Mouse (Mus musculus) thymus, adult 2 months (tissue): Measurements from ENCODE around the gene Gm17545. TPM values are rescaled to one million over a fixed set of nuclear protein-coding genes. Genes with fewer than 3 reads are reported as not detected.

Experiments used
- DNase-seq: peaks from one replicate; pipeline ENCODE4 v3.0.0; 2021
- H3K27ac ChIP-seq: fragments of 200-500 bp; 2 replicates; pipeline ENCODE4 v1.5.1; 2012; ENCODE audit warnings: low read length, control low read depth; ENCODE audit not compliant: control insufficient read depth, insufficient read depth
- H3K27me3 ChIP-seq: fragments of 200-500 bp; 2 replicates; pipeline ENCODE4 v1.6.1; 2012; ENCODE audit warnings: mild to moderate bottlenecking, low read length, moderate library complexity, mixed read lengths; ENCODE audit not compliant: control insufficient read depth, insufficient read depth
- H3K36me3 ChIP-seq: fragments of 200-500 bp; 2 replicates; pipeline ENCODE4 v1.6.1; 2012; ENCODE audit warnings: mild to moderate bottlenecking, low read length, moderate library complexity; ENCODE audit not compliant: control insufficient read depth, insufficient read depth
- H3K4me1 ChIP-seq: fragments of 200-500 bp; replicated peaks from 2 replicates; pipeline ENCODE4 v1.6.1; 2012; ENCODE audit warnings: low read length; ENCODE audit not compliant: control insufficient read depth, insufficient read depth
- H3K4me3 ChIP-seq: fragments of 200-500 bp; 2 replicates; pipeline ENCODE4 v1.5.1; 2012; ENCODE audit warnings: mild to moderate bottlenecking, low read length, control low read depth, moderate library complexity; ENCODE audit not compliant: control insufficient read depth, insufficient read depth
- CTCF ChIP-seq: fragments of 200-500 bp; IDR thresholded peaks from 2 replicates; pipeline ENCODE4 v1.5.1; 2012; ENCODE audit warnings: mild to moderate bottlenecking, control low read depth, low read length, moderate library complexity, borderline replicate concordance; ENCODE audit not compliant: control insufficient read depth, poor library complexity, insufficient read depth; ENCODE audit errors: extremely low read depth
- POLR2A ChIP-seq: fragments of 200-500 bp; IDR thresholded peaks from 2 replicates; pipeline ENCODE4 v1.6.1; 2012; ENCODE audit warnings: mild to moderate bottlenecking, low read length, control low read depth, moderate library complexity; ENCODE audit not compliant: control insufficient read depth, poor library complexity, insufficient read depth; ENCODE audit errors: extremely low read depth
- WGBS: fragments of 180-500 bp; shearing (Covaris S2); methylation state at CpG from one replicate; pipeline ENCODE4 v1.1.7; 2018; 5-methylcytosine and 5-hydroxymethylcytosine counted together
- polyA plus RNA-seq: library from polyadenylated mRNA; depleted of rRNA; stranded (reverse); fragments of >200 nt; gene quantifications from 2 replicates; pipeline ENCODE4 v1.2.3, GENCODE M21; 2012

Gm17545 gene
- polyA plus RNA-seq, 1 experiment: not detected

GRCm38 (mm10) chr9:22453501-22453924 lies 577 bp upstream of the Gm17545 start:
- Histone ChIP-seq H3K27me3 (no peaks in the 10 kb centered on the region), H3K4me1 (no peaks in the 10 kb centered on the region), H3K27ac (no peak overlapping the region), H3K36me3 (peaks cover 74% of the 10 kb centered on the region), H3K4me3 (no peak overlapping the region)
- 97% methylated on average over 10 of the region's 10 CpGs for WGBS
- TF ChIP-seq CTCF (no peak), POLR2A (no peak)
- DNase-seq: no peak

GRCm38 (mm10) chr9:22455041-22455440 lies 951 bp downstream of the Gm17545 start:
- TF ChIP-seq POLR2A: no peak
- TF ChIP-seq CTCF: no peak
- no peak for DNase-seq
- Histone ChIP-seq H3K36me3 (peaks cover 67% of the 10 kb centered on the region), H3K27me3 (no peaks in the 10 kb centered on the region), H3K27ac (no peak overlapping the region), H3K4me3 (no peak overlapping the region), H3K4me1 (no peaks in the 10 kb centered on the region)

GRCm38 (mm10) chr9:22457142-22457835 lies 3.2 kb downstream of the Gm17545 start:
- H3K27ac ChIP-seq: no peak overlapping the region
- no peak overlapping the region for H3K4me3 ChIP-seq
- WGBS: 95% methylated on average over 11 of the region's 11 CpGs

GRCm38 (mm10) chr9:22461946-22462345 lies 7.9 kb downstream of the Gm17545 start:
- Histone ChIP-seq H3K36me3 (peaks cover 18% of the 10 kb centered on the region), H3K4me1 (no peaks in the 10 kb centered on the region), H3K27me3 (no peaks in the 10 kb centered on the region), H3K27ac (no peak overlapping the region), H3K4me3 (no peak overlapping the region)
- TF ChIP-seq CTCF (no peak), POLR2A (no peak)
- no peak for DNase-seq
- 98% methylated on average over 3 of the region's 3 CpGs for WGBS

More at GRCm38 (mm10) chr9:22457142-22457835, 3.2 kb downstream of the Gm17545 start:
- Histone ChIP-seq H3K36me3 (peaks cover 57% of the 10 kb centered on the region), H3K4me1 (no peaks in the 10 kb centered on the region), H3K27me3 (no peaks in the 10 kb centered on the region)
- TF ChIP-seq CTCF: no peak
- TF ChIP-seq POLR2A: no peak
- no peak for DNase-seq

GRCm38 (mm10) chr9:22466212-22466611 lies 12.1 kb downstream of the Gm17545 start:
- H3K36me3 ChIP-seq: peaks cover 2% of the 10 kb centered on the region; the same call in 1 of the 2 replicates
- 97% methylated on average over 5 of the region's 5 CpGs for WGBS
- TF ChIP-seq POLR2A (no peak), CTCF (no peak)
- H3K27ac ChIP-seq: no peak overlapping the region
- no peak for DNase-seq
- H3K27me3 ChIP-seq: no peaks in the 10 kb centered on the region
- H3K4me1 ChIP-seq: no peaks in the 10 kb centered on the region
- H3K4me3 ChIP-seq: no peak overlapping the region

GRCm38 (mm10) chr9:22467371-22468169 lies 13.5 kb downstream of the Gm17545 start:
- H3K4me3 ChIP-seq: peak overlapping the region; percentile 95
- peak overlapping the region; percentile 55 for H3K27ac ChIP-seq
- no peak for TF ChIP-seq POLR2A
- 0 out of 2 replicates have a peak, but pooled peaks have one; percentile 23 for TF ChIP-seq CTCF
- DNase-seq: peak; percentile 65
- no peaks in the 10 kb centered on the region for H3K4me1 ChIP-seq
- WGBS: under 1% methylated on average over 71 of the region's 73 CpGs
- H3K36me3 ChIP-seq: no peaks in the 10 kb centered on the region
- H3K27me3 ChIP-seq: no peaks in the 10 kb centered on the region
